Mouse (Mus musculus) CH12.LX (cell line): ENCODE data around the gene Laptm5. TPM values are rescaled to one million over a fixed set of nuclear protein-coding genes. Genes with fewer than 3 reads are reported as not detected.

ENCODE experiments used
- DNase-seq: peaks from one replicate; pipeline ENCODE4 v3.0.0-alpha.2; 2013; ENCODE audit errors: extremely low read depth
- H3K27ac ChIP-seq: 2 replicates; pipeline ENCODE4 v1.5.1; 2012; ENCODE audit warnings: low read depth, mild to moderate bottlenecking, control low read depth, moderate library complexity; ENCODE audit not compliant: insufficient read depth
- H3K27me3 ChIP-seq: replicated peaks from 2 replicates; pipeline ENCODE3; 2012; ENCODE audit warnings: inconsistent platforms
- H3K36me3 ChIP-seq, 2 experiments: replicated peaks in 1 of 2; 2 replicates each; pipeline versions ENCODE3 to v1.6.1; 2012; ENCODE audit warnings: inconsistent platforms in 1 of 2, low read length in 1 of 2, mild to moderate bottlenecking in 1 of 2, mixed read lengths in 1 of 2, moderate library complexity in 1 of 2; ENCODE audit not compliant: control insufficient read depth in 1 of 2, insufficient read depth in 1 of 2
- H3K4me1 ChIP-seq, 2 experiments: 2 replicates each; pipeline ENCODE4 v1.6.1; 2012; ENCODE audit warnings: inconsistent platforms in 1 of 2, moderate library complexity in 1 of 2; ENCODE audit not compliant: insufficient read depth in 2 of 2, control insufficient read depth in 1 of 2
- H3K4me2 ChIP-seq: 2 replicates; pipeline ENCODE4 v1.6.1; 2012; ENCODE audit warnings: low read depth, mild to moderate bottlenecking, control low read depth; ENCODE audit not compliant: poor library complexity, insufficient read depth, severe bottlenecking
- H3K4me3 ChIP-seq, 3 experiments: fragments of 150-350 bp in 1 of 3; sonication (generic) in 1 of 3; replicated peaks in 1 of 3; 2 replicates each; pipeline versions ENCODE3 to v1.5.1; 2011 to 2012; ENCODE audit warnings: low read depth in 2 of 3, low read length in 2 of 3, mild to moderate bottlenecking in 2 of 3, moderate library complexity in 2 of 3, control low read depth in 1 of 3, improper control_type of control experiment in 1 of 3, inconsistent platforms in 1 of 3, mixed read lengths in 1 of 3; ENCODE audit not compliant: poor library complexity in 1 of 3
- H3K79me2 ChIP-seq: replicated peaks from 2 replicates; pipeline ENCODE4 v1.6.1; 2012; ENCODE audit warnings: mild to moderate bottlenecking, moderate library complexity; ENCODE audit not compliant: control insufficient read depth, poor library complexity, insufficient read depth, severe bottlenecking; ENCODE audit errors: extremely low read depth
- H3K9ac ChIP-seq: 2 replicates; pipeline ENCODE4 v1.6.1; 2012; ENCODE audit warnings: low read depth, mild to moderate bottlenecking, control low read depth, moderate library complexity; ENCODE audit not compliant: insufficient read depth
- H3K9me3 ChIP-seq: replicated peaks from 2 replicates; pipeline ENCODE3; 2012; ENCODE audit warnings: low read length, inconsistent platforms, mixed read lengths
- BHLHE40 ChIP-seq: IDR thresholded peaks from 2 replicates; pipeline ENCODE4 v1.6.1; 2011; ENCODE audit warnings: mild to moderate bottlenecking, low read depth, low read length, improper control_type of control experiment
- CHD2 ChIP-seq: IDR thresholded peaks from 2 replicates; pipeline ENCODE4 v1.6.1; 2011; ENCODE audit warnings: low read length, improper control_type of control experiment
- E2F4 ChIP-seq: IDR thresholded peaks from 2 replicates; pipeline ENCODE4 v1.6.1; 2011; ENCODE audit warnings: low read depth, low read length, improper control_type of control experiment; ENCODE audit not compliant: insufficient replicate concordance
- GABPA ChIP-seq: IDR thresholded peaks from 2 replicates; pipeline ENCODE4 v1.6.1; 2012; ENCODE audit warnings: low read depth, low read length, improper control_type of control experiment, inconsistent platforms; ENCODE audit not compliant: insufficient replicate concordance
- HCFC1 ChIP-seq: IDR thresholded peaks from 2 replicates; pipeline ENCODE4 v1.6.1; 2012; ENCODE audit warnings: low read depth, mild to moderate bottlenecking, inconsistent platforms, low read length, improper control_type of control experiment
- IRF4 ChIP-seq: IDR thresholded peaks from 2 replicates; pipeline ENCODE4 v1.6.1; 2014; ENCODE audit warnings: low read depth, mild to moderate bottlenecking, inconsistent platforms, low read length, improper control_type of control experiment
- JUN ChIP-seq: IDR thresholded peaks from 2 replicates; pipeline ENCODE4 v1.6.1; 2011; ENCODE audit warnings: low read depth, mild to moderate bottlenecking, low read length, improper control_type of control experiment, moderate library complexity; ENCODE audit not compliant: insufficient read depth
- MAFK ChIP-seq: IDR thresholded peaks from 2 replicates; pipeline ENCODE4 v1.6.1; 2011; ENCODE audit warnings: low read length, improper control_type of control experiment; ENCODE audit not compliant: insufficient replicate concordance
- MAZ ChIP-seq: IDR thresholded peaks from 2 replicates; pipeline ENCODE4 v1.6.1; 2012; ENCODE audit warnings: low read depth, mild to moderate bottlenecking, inconsistent platforms, low read length, improper control_type of control experiment, moderate library complexity
- MYC ChIP-seq: IDR thresholded peaks from 2 replicates; pipeline ENCODE4 v1.6.1; 2011; ENCODE audit warnings: low read depth, mild to moderate bottlenecking, improper control_type of control experiment, low read length
- NELFE ChIP-seq: IDR thresholded peaks from 2 replicates; pipeline ENCODE4 v1.6.1; 2011; ENCODE audit warnings: low read depth, low read length, improper control_type of control experiment
- NRF1 ChIP-seq: IDR thresholded peaks from 2 replicates; pipeline ENCODE4 v1.6.1; 2014; ENCODE audit warnings: low read depth, mild to moderate bottlenecking, inconsistent platforms, low read length, improper control_type of control experiment, moderate library complexity
- RAD21 ChIP-seq: IDR thresholded peaks from 2 replicates; pipeline ENCODE4 v1.6.1; 2011; ENCODE audit warnings: low read depth, mild to moderate bottlenecking, low read length, improper control_type of control experiment, moderate library complexity
- RCOR1 ChIP-seq: conservative IDR thresholded peaks from 2 replicates; pipeline ENCODE4 v1.6.1; 2012; ENCODE audit warnings: low read depth, mild to moderate bottlenecking, inconsistent platforms, low read length, improper control_type of control experiment
- SIN3A ChIP-seq: IDR thresholded peaks from 2 replicates; pipeline ENCODE4 v1.6.1; 2012; ENCODE audit warnings: low read length, improper control_type of control experiment, inconsistent platforms
- SMC3 ChIP-seq: IDR thresholded peaks from 2 replicates; pipeline ENCODE4 v1.6.1; 2011; ENCODE audit warnings: low read depth, low read length, improper control_type of control experiment
- TCF12 ChIP-seq: IDR thresholded peaks from 2 replicates; pipeline ENCODE4 v1.6.1; 2014; ENCODE audit warnings: low read depth, mild to moderate bottlenecking, inconsistent platforms, low read length, improper control_type of control experiment
- USF1 ChIP-seq: IDR thresholded peaks from 2 replicates; pipeline ENCODE4 v1.6.1; 2014; ENCODE audit warnings: low read depth, mild to moderate bottlenecking, inconsistent platforms, low read length, improper control_type of control experiment
- USF2 ChIP-seq: conservative IDR thresholded peaks from 2 replicates; pipeline ENCODE4 v1.6.1; 2011; ENCODE audit warnings: low read depth, low read length, improper control_type of control experiment
- ZC3H11A ChIP-seq: IDR thresholded peaks from 2 replicates; pipeline ENCODE4 v1.6.1; 2012; ENCODE audit warnings: low read depth, mild to moderate bottlenecking, inconsistent platforms, low read length, improper control_type of control experiment
- ZKSCAN1 ChIP-seq: IDR thresholded peaks from 2 replicates; pipeline ENCODE4 v1.6.1; 2012; ENCODE audit warnings: low read depth, inconsistent platforms, low read length, improper control_type of control experiment, borderline replicate concordance
- ZNF384 ChIP-seq: IDR thresholded peaks from 2 replicates; pipeline ENCODE4 v1.6.1; 2012; ENCODE audit warnings: low read depth, low read length, improper control_type of control experiment, inconsistent platforms
- dilution Hi-C: fragments of 300-500 bp; cut with MboI; formaldehyde crosslinking; loops from 2 replicates; pipeline ENCODE4 v1.14.3; 2020; ENCODE audit warnings: low sequenced_read_pairs; ENCODE audit not compliant: extremely low pct_unique_long_range_greater_than_20kb, extremely low pct_ligation_motif_present
- in situ Hi-C: fragments of 300-500 bp; cut with MboI; formaldehyde crosslinking; loops from 3 replicates; pipeline ENCODE4 v1.14.3; 2019; ENCODE audit warnings: low sequenced_read_pairs, low pct_ligation_motif_present, low pct_unique_long_range_greater_than_20kb, mixed read lengths
- polyA plus RNA-seq: library from polyadenylated mRNA; unstranded; fragments of >175 nt; gene quantifications from 2 replicates; pipeline ENCODE4 v1.2.1, GENCODE M21; 2012; ENCODE audit warnings: low read depth; ENCODE audit not compliant: insufficient read length
- total RNA-seq, 2 experiments: library from RNA; depleted of rRNA; stranded (reverse); fragments of 300-350 nt in 1 of 2; fragments of >200 nt in 1 of 2; gene quantifications; 2 replicates each; pipeline ENCODE4 v1.2.3; 2012 to 2014

Gene Laptm5
- total and polyA plus RNA-seq, 3 experiments, result 41.1 to 594 (median 225) TPM

DNA sequence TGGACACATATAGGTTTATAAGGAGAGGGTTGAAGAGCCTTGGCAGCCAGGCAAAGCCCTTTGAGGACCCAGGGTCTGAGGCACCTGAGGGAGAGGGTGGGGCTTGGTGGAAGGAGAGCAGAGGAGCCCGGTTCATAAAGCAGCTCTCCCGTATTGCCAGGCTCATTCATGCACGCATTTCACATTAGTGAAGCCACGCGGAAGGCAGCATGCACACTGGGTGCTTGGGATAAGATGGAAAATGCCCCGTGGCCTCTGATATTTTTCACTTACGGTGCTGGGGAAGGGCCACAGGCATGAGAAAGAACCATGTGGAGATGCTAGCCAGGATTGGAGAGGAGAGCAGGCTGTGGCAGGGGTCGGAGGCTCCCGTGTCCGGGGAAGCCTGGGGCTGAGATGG is 44.2 kb downstream of the Laptm5 start:
- peaks cover 80% of the 10 kb centered on the region for H3K27me3 ChIP-seq
- H3K79me2 ChIP-seq, result no peaks in the 10 kb centered on the region
- TF ChIP-seq USF2 (no peak), ZNF384 (no peak), MAZ (no peak), MYC (no peak), SIN3A (no peak), NELFE (no peak), JUN (no peak), NRF1 (no peak)
- no peak for DNase-seq
- no peaks in the 10 kb centered on the region for H3K36me3 ChIP-seq
- H3K9me3 ChIP-seq, result peaks cover 7% of the 10 kb centered on the region
- no peak overlapping the region for H3K4me3 ChIP-seq
- H3K9ac ChIP-seq, result no peak overlapping the region
- H3K27ac ChIP-seq, result no peak overlapping the region
- in situ Hi-C loops, result loop anchor here (10.0 to 25.0 kb wide), 3 partner anchors 180 to 888 kb away; partner anchors contain the start of gene Mecr
- no peaks in the 10 kb centered on the region for H3K4me1 ChIP-seq
- dilution Hi-C loops, result no loop called here
- H3K4me2 ChIP-seq, result no peak overlapping the region

DNA sequence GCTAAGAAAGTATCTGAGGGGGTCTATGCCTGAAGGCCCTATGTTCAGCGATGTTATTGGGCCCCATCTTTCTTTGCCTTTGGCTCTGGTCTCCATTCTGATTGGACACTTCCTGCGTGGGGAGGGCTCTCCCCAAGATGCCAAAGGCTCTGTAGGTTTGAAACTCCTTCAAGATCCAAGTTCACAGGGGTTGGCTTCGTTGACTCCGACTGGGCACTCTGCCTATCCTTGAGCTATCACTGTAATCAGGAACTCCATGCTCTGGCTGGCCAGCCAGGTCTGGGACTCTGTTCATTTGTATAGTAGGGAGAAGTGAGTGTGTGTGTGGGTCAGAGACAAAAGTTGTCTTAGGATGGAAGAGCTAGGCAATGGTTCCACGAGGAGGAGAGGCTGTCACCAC is 45.9 kb downstream of the Laptm5 start:
- Histone ChIP-seq H3K4me1 (no peaks in the 10 kb centered on the region), H3K27me3 (peaks cover 89% of the 10 kb centered on the region), H3K4me3 (no peak overlapping the region), H3K36me3 (no peaks in the 10 kb centered on the region), H3K4me2 (no peak overlapping the region), H3K27ac (no peak overlapping the region), H3K9ac (no peak overlapping the region), H3K9me3 (no peaks in the 10 kb centered on the region), H3K79me2 (no peaks in the 10 kb centered on the region)
- TF ChIP-seq RAD21 (no peak), SMC3 (no peak), MYC (no peak), ZC3H11A (no peak), USF1 (no peak), GABPA (no peak), TCF12 (no peak), RCOR1 (no peak), ZKSCAN1 (no peak), MAZ (no peak), CHD2 (no peak), IRF4 (no peak), HCFC1 (no peak), NELFE (no peak), BHLHE40 (no peak), NRF1 (no peak), MAFK (no peak), E2F4 (no peak)
- in situ Hi-C loops (loop anchor here (10.0 to 25.0 kb wide), 3 partner anchors 178 to 886 kb away; partner anchors contain the start of gene Mecr), dilution Hi-C loops (no loop called here)
- no peak for DNase-seq
